Mouse (Mus musculus) frontal cortex, postnatal 36 days (tissue): ENCODE data around the gene Gid8.
"Not testable (repeated sequence)": the region's sequence is repeated elsewhere in the genome, so short reads cannot be mapped to it uniquely, and the experiment has no call there.

ENCODE experiments used
- DNase-seq, 2 experiments: peaks; one replicate each; pipeline ENCODE4 v3.0.0; 2022; ENCODE audit warnings: low spot score in 2 of 2

Gene Gid8

DNA sequence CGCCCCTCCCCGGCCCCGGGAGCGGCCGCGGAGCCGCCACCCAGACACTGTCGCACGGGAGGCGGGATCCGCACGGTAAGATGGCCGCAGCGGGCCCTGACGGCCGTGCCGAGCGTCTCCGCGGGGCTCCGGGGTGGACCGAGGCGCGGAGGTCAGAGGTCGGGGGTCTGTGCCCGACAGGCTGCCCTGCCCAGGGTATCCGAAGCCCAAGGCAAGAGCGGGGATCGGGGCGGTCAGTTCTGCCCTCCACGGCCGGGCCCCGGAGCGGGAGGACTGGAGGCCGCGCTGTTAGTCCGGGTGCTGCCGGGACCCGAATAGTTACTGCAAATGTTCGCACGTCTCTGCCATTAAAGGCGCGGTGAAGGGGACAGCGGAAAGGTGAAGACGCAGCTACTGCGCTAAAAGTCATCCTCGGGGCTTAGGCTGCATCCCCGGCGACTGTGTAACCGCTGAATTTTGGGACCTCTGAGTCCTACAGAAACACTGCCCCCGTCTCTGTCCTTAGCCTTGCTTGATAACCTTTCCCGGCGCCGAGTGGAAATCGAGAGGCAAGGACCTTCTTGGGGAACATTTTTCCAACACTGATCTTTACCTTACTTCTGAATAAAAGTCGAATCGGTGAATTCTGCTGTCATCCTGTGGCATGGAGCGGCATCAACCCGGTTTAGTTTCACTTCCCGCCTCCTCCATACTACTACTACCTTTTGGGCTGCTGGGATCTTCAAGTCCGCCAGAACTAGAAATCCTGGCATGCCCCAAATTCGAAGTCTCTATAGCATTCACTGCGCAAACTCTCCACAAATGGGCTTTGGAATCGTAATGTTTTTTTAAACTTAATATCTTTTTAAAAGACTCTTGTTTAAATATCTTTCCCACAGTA, 599 bp downstream of the Gid8 start:
- no peak for DNase-seq

DNA sequence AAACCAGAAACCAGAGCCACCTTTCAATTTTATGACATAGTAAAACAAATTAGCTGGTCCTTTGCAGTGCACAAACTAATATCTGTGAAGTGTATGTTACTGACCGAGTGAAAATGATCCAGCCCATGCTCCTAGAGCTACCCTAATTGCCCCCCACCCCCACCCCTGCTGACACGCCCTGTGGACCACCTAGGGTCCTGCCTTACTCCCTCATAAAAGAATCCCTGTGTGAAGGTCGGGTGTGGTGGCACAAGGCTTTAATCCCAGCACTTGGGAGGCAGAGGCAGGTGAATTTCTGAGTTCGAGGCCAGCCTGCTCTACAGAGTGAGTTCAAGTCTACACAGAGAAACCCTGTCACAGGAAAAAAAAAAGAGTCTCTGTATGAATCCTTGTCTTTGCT, 1.6 kb downstream of the Gid8 start:
- DNase-seq = no peak

DNA sequence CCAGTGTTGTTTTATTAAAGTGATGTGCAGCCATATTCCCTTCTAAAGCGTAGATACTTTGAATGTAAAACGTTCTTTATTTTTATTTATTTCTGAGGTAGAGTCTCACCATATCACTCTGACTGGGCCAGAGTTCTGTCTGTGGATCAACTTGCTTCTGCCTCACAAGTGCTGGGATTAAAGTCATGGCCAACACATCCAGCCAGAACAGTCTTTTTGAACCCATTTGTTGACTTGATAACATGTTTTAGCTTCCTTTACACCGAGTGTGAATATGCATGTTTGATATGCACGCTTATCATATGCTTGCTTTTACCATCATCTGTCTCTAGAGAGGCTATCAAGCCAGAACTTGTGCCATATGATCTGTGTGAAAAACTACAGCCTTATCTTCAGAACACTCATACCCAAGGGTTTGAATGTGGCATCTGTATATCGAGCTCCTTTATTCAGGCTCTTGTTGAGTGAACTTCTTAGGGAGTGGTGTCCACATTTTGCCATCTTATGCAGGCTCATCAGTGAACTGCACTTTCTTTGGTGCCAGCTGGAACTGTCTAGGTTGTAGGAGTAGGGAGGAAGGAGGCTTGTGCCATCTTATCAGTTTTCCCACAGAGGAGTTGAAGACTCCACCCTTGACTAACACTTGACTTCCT, 2.2 kb downstream of the Gid8 start:
- no peak for DNase-seq

DNA sequence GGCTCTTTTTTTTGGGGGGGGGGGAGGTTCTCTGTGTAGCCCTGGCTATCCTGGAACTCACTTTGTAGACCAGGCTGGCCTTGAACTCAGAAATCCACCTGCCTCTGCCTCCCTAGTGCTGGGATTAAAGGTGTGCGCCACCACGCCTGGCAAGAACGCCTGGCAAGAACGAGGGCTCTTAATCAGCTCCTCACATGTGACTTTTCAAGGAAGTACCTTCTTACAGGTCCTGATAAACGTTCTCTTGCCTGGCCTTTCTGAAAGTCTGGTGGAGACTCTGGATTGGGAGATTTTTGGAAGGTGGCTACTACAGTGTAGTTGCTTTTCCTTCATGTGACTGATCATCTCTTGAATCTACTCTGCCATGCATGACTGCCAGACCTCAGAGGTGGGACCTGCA, 12.8 kb downstream of the Gid8 start:
- not testable (repeated sequence) for DNase-seq

DNA sequence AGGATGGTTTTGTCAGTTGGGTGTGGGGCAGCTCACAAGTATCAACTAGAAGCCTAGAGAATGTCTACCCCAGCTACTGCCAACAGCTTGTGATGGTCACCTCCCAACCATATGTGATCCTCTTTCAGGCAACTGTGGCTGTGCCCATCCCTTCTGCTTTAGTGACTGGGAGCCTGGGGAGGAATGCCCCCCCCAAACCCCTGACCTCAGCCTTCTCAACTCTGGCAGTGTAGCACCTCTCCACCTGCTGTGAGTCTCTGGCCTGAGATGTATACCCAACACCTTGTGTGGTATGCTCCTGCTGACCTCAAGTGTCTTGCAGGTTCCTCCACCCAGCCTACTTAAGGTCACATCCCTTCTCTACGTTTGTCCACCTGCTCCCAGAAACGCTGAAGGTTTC, 13.9 kb downstream of the Gid8 start:
- DNase-seq = no peak

DNA sequence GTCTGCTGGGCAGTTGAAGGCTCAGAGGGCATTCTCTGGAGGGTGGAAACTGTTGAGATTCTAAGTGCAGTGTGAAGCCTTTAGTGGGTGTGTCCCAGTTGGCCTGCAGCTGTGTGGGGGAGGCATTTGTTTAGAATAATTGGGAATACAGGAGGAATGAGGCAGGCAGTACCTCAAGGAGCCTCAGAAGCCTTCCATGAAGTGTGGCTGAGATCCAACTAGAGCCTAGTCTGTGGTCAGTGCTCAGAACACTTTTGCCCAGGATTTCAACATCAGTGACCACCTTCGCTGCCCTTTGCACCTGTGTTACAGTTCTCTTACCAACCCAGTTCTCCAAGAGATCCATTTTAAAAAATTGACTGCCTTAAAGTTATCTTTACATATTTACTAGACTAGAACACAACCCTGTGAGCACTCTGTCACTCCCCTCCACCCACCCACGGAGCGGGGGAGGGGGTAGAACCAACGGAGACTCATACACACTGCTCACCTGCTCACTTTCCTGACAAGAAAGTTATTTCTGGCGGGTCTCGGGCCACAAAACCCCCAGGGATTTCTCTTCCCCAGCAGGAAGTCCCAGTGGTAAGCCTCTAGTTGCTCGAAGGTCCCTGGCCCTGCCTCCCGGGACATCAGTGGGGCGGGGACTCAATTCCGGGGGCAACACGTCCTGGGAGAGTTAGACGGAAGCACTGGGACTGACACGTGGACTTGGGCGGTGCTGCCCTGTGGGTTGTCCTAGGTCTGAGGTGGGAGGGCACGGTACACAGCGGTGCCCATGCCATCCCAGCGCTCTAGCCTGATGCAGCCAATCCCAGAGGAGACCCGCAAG, 14.9 kb downstream of the Gid8 start, which contains the start of gene Slc17a9:
Gene Slc17a9, plus strand, starts transcription at position 679 of the 829 bp plus-strand sequence.
- DNase-seq = no peak

DNA sequence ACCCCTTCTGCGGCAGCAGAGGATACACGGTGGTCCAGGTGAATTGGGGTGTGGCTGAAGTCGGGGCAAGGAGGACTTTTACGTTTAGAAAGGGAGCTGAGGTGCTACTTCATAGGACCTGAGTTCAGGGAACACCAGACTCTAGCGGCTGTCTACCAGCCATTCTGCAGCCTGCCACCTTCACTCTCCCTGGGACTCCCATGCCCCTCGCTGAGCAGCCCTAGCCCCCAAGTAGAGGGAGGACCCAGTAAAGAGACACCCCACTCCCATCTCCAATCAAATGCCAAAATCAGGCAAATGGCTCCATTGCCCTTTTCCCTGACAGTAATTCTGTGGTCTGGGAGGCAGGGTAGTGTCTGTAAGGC, 15.5 kb downstream of the Gid8 start:
- no peak for DNase-seq

DNA sequence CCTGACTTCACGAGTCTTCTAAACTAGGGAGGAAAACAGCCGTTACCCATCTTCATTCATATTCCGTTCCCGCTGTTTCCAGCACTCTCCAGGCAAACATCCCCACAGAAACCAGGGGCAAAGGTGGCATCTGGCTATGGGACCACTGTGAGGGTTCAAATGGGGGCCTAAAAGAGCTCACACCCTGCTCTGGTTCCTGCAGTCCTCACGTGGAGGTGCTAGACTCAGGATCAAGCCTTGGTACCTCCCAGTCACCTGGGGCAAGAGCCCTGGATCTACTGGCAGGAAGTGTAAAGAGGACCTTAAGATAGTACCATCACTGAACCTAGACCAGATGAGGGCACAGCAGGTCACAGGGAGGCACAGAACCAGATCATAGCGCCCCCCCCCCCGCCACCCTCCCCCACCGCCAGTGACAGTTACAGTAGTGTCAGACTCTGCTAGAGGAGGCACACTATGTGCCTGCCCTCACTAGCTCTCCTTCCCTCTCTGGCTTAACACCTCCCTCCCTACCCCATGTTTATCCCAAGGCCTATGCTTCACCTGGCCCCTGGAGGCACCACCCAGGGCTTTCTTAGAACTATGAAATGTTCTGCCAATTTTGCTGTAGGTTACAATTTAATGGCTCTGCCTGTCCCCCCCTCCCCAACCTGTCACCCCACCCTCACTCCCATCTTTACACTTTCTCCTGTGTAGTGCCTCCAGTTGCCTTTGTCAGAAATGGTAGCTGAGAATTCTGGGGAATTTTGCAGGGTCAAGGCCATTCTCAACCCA, 16.1 kb downstream of the Gid8 start:
- no peak for DNase-seq

DNA sequence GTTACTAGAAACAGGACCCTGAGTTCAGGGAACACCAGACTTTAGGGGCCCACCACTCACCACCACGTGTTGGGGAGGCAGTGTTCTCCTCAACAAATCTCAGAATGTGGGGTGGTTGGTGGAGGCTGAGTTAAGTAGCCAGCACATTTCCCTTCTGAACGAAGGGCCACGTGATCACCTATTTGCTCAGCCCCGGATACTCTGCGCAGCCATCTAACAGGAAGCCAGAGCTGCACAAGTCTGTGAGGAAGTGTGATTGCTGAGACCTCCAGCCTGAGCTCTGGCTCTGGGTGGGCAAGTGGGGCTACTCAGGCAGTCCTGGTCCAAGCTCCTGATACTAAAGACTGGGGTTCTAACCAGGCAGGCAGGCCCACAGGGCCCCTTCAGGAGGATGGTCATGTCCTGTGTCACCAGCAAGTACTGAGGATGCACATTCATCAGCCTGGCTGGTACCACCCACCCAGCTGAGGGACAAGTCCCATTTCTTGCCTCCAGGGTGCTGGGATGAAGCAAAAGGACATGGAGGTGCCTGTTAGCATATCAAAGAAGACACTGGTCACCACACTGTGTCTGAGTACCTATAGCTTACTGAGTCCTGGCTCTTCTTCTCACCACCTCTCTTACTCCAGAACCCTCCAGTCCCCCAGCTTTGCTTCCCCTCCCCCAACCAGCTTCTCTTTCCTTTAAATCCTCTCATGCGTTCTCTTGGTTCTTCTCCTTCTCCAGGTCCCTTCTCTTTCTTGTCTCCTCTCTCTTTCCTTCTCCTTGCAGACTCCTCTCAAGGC, 16.9 kb downstream of the Gid8 start:
- no peak for DNase-seq

DNA sequence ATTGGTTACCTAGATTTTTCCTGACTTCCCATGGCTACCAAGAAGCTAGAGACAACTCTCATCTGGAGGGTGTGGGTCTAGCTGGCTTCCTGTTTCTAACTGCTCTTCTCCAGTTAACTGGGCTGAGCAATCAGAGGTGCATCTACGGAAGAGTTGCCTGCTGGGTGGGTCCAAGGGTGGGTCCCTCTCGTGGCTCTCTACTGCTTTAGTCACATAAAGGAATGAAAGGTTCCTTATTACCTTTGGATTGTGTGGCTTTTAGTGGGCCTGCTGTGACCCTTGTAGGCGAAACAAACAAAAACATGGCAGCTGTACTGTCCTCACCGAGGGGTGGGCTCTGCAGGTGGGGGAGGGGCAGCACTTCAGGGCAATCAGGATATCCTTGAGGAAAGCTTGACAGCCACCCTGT, 17.7 kb downstream of the Gid8 start:
- DNase-seq = no peak

DNA sequence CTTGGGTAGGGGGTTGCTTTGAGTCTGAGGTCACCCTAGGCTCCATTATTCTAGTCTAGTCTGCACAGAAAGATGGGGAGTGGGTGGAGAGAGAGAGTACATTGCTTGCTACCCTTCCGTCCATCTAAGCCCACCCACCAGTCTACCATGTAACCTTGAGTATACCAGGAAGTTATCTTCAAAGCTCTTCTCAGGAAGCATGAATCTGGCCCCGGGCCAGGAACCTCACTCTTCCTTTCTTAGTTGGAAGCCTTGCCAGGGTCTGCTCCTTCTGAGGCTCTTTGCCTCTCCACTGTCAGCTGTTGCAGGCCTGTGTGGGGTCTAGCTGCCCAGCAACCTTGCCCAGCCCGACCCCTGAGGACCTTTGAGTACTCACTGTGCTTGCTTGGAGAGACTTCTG, 21.1 kb downstream of the Gid8 start:
- no peak for DNase-seq

DNA sequence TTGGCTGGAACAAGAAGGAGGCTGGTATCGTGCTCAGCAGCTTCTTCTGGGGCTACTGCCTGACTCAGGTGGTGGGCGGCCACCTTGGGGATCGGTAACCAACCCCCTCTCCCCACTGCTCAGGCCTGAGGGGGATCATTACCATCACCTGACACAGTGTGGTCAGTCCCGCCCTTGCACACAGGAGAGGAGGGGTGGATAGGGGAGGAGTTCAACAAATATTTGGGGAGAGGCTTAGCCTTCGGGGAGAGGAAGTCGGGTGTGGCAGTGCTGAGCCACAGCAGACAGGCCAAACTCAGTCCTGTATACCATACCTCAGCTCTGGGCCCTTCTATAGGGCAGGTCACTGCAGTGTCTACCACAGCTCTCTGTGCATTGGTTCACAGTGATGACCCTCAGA, 22.1 kb downstream of the Gid8 start:
- no peak for DNase-seq

DNA sequence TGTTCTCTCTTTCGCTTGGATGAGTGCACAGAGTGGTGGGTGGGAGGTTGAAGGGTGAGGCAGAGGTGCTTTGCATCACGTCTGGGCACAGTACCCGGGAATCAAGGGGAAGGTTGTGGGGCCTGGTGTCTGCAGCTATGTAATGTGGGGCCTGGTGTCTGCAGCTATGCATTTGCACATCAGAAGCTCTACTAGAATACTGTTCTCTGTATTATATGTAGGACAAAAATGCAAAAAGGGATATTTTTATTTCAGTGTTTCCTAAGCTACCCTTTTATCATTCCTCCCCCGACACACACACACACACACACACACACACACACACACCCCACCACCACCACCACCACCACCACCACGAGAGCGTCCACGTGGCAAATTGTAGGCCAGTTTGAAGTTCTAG, 25.3 kb downstream of the Gid8 start:
- DNase-seq = peak in 1 of 2 experiments; percentile 34

DNA sequence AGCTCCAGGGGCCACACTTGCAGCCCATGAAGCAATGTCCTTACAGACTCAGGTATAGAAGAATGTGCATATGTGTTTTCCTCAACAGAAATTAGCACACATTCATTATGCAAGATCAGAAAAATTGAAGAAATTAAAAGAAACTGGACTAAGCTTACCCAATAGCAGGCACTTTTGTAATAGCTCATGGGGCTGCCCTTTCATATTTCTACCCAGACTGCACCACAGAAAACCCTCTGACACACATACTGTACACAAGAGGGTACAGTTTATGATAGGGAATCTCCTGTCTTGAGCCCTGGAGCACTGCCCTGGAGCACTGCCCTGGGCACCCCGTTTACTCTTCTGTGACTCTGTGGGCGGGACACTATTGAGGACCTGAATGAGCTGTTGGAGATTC, 28.1 kb downstream of the Gid8 start:
- no peak for DNase-seq

DNA sequence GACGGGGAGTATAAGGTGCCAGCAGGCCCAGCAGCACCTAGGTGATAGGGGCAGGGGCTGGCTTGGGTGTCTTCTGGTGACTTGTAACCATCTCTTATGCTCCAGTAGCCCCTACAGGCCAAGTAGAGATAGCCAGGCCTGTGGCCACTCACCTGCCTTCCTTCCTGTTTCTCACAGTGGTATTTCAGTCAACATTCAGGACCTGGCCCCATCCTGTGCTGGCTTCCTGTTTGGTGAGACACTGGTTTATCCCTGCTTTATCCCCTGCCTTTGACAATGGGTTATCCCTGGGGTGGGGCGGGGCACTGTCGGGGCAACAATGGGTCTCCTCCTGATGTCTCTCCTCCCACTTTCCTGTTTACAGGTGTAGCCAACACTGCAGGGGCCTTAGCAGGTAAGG, 30.4 kb downstream of the Gid8 start:
- no peak for DNase-seq

DNA sequence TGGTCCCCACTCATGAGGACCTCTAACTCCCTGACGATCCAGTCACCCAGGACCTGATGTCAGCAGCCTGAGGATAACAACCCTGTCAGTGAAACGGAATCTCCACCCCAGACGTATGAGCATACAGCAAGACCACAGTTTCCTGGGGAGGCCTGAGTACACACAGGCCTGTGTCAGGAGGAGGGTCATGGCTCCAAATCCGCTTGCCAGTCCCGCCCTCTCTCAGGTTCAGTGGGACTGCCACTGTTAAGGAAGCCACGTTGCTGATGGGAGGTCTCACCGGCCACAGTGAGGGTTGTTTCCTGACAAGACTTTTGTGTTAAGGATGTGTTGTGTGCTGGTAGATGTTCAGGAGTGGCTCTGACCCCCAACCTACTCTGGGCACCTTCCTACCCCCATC, 31.5 kb downstream of the Gid8 start:
- DNase-seq = no peak

DNA sequence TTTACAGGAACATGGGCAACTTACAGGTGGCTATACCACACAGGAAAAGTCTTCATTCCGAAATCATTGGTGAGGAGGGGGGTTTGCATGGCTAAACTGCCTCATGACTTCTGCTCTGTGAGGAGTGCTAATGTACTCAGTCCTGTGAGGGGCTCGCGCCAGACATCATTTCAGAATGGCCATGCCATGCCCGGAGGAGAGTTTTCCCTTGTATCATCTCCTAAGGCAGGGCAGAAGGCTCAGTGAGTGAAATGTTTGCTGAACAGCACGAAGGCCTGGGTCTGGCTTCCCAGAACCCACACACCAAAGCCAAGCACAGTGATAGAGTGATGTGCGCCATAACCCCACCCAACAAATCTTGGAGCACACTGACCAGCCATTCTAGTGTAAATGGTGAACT, 32.9 kb downstream of the Gid8 start:
- DNase-seq = no peak

DNA sequence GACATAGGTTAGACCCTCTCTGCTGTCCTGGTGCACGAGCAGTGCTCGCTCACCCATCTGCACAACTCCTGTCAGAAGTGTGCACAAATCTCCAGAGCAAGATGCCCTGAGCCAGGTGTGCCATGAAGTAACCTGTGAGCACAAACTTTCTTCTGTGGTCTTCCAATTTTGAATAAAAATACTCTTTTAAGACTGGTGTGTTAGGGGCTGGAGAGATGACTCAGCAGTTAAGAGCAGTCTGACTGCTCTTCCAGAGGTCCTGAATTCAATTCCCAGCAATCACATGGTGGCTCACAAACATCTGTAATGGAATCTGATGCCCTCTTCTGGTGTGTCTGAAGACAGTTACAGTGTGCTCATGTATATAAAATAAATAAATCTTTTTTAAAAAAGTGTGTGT, 33.4 kb downstream of the Gid8 start:
- no peak for DNase-seq

DNA sequence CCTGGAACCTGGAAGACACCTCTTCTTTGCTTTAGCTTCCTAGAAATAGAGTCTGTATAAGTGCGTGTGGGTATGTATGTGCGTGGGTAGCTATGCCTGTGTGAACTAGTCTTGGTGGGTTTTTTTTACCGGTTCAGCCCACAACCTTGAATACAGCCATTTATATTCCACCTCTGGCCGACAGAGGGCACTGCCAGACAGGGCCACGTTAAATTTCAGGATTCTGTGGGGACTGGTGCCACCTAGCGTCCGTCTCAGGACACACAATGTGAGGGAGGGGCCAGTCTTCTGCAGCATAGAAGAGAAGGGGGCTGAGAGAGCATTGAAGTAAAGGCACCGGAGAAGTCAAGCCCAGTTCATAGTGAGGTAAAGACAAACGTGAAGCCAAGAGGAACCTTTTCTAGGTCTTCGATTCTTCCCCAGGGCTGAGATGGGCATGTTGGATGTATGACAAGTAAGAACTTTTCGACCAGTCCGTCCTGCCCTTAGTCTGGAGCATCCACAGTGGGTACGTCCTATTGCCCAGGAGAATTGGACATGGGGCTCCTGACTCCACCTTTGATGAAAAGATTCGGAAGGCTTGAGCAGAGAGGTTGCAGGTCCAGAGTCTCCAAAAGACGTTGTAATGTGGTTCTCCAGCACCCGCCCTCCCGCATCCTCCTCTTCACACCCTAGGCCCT, 35.5 kb downstream of the Gid8 start:
- DNase-seq = peak; percentile 87 to 88

DNA sequence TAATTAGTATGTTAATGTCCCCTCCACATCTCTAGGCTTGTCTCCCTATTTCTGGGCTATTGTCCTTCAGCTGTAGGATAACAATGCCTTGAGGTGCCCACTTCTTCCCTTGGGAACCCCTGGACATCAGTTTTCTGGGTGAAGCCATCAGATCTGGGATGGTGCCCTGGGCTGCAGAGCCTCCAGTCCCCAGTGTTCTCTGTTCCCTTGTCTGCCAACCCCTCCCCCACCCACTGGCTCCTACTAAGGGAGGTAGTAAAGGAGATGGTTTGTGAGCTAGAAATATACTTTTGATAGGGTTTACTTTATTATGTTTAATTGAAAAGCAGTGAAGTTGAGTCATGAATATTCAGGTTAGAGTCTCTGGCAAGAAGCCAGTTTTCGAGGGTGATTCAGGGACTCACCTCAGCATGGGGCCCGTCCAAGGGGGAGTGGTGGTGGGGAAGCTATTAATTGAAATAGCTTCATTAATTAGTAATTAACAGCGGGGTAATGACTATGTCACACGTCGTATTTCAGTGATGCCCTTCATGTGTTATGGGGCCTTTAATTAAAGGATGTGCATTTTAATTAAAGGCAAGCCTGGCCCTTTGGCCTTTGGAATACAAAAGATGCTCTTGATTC, 36.8 kb downstream of the Gid8 start:
- DNase-seq = no peak
